Mouse (Mus musculus): ENCODE results near the gene St6gal1. TPM values are rescaled to one million over a fixed set of nuclear protein-coding genes. Genes with fewer than 3 reads are reported as not detected.
A peak's percentile ranks its signal among the peaks of the same experiment; 100 is the strongest.

The St6gal1 gene
- total and polyA plus RNA-seq, 2 experiments from 2014 or later, result 16.4 to 21.8 TPM

DNA sequence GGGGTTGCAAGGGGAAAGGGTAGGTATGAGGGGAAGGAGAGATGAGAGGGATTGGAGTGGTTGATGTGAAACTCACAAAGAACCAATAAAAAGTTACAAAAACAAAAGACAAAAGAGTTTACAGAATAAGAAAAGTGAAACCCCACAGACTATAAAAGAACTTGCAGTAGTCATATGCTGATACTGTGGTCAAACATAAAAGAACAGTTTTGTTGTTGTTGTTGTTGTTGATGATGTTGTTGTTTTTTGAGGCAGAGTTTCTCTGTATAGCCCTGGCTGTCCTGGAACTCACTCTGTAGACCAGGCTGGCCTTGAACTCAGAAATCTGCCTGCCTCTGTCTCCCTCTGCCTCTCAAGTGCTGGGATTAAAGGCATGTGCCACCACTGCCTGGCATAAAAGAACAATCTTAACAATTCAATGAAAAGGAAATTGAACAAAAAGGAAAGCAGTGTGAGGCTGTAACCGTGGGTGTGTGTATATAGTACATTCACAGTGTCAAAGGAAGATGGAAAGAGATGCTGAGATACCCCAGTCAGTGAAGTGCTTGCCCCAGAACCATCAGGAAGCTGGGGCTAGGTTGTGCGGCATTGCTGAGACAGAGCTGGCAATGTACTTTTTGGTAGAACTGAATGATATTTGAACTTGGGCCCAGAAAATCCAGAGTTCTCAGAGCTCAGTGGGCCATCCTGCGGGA, 155.1 kb downstream of the St6gal1 start:
- Histone ChIP-seq H3K4me2 (ENCODE audit: low read depth) (no peak overlapping the region), H3K4me1 (ENCODE audit: insufficient read depth) (no peaks in the 10 kb centered on the region), H3K9me3 (ENCODE audit: low read length) (no peaks in the 10 kb centered on the region), H3K27ac (ENCODE audit: low read depth, low read length) (no peak overlapping the region), H3K36me3 (ENCODE audit: insufficient read depth) (no peaks in the 10 kb centered on the region), H3K27me3 (ENCODE audit: insufficient read depth, low read length) (no peaks in the 10 kb centered on the region), H3K9ac (no peak overlapping the region), H3K4me3 (ENCODE audit: low read depth, low read length) (no peak overlapping the region)
- ATAC-seq (no peak), DNase-seq (no peak)
- WGBS, result 54% methylated on average over 3 of the region's 3 CpGs
- no peak for TF ChIP-seq CTCF (IDR thresholded peaks at IDR 0.05; ENCODE audit: low read depth)

DNA sequence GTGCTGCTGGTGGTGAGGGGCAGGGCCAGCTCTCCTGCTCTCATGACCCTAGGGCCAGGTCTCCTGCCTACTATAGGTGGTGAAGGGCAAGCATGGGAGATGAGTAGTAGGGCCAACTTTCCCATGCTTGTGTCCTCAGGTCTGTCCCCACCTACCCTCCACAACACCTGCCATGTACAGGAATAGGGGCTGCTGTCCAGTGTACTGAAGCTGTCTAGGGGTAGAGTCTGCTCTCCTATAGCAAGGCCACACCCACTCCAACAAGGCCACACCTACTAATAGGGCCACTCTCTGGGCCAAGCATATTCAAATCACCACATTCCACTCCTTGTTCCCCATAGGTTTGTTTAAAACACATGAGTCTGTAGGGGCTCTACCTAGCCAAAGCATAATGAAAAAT, 159.8 kb downstream of the St6gal1 start:
- no peak for TF ChIP-seq CTCF (IDR thresholded peaks at IDR 0.05; ENCODE audit: low read depth)
- no peak overlapping the region for H3K27ac ChIP-seq (ENCODE audit: low read depth, low read length)
- H3K4me3 ChIP-seq (ENCODE audit: low read depth, low read length), result no peak overlapping the region
- H3K9me3 ChIP-seq (ENCODE audit: low read length), result no peaks in the 10 kb centered on the region
- ATAC-seq, result no peak
- no peak overlapping the region for H3K9ac ChIP-seq
- H3K4me1 ChIP-seq (ENCODE audit: insufficient read depth), result no peaks in the 10 kb centered on the region
- no peaks in the 10 kb centered on the region for H3K27me3 ChIP-seq (ENCODE audit: insufficient read depth, low read length)
- no peak for DNase-seq
- H3K36me3 ChIP-seq (ENCODE audit: insufficient read depth), result no peaks in the 10 kb centered on the region
- H3K4me2 ChIP-seq (ENCODE audit: low read depth), result no peak overlapping the region

DNA sequence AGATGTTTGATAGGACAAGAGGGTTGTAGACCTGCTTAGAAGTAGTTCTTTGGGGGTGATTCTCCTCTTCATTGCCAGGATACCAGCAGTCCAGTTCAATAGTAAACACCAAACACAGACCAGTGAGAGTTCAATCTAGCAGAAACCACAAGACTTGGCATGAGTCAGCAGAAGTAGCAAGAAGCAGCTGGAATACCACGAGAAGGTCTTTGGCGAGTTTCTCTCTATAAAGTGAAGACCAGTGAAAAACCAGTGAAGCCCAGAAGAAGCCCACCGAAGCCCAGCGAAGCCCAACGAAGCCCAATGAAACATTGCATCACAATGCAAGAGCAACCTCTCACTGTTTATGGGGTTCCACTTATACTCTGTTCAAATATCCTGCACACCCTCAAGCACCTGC, 173.4 kb downstream of the St6gal1 start:
- H3K4me3 ChIP-seq (ENCODE audit: low read depth, low read length), result no peak overlapping the region
- no peaks in the 10 kb centered on the region for H3K4me1 ChIP-seq (ENCODE audit: insufficient read depth)
- H3K9ac ChIP-seq, result no peak overlapping the region
- no peaks in the 10 kb centered on the region for H3K36me3 ChIP-seq (ENCODE audit: insufficient read depth)
- ATAC-seq (no peak), DNase-seq (no peak)
- H3K27ac ChIP-seq (ENCODE audit: low read depth, low read length), result no peak overlapping the region
- H3K4me2 ChIP-seq (ENCODE audit: low read depth), result no peak overlapping the region
- no peak for TF ChIP-seq CTCF (IDR thresholded peaks at IDR 0.05; ENCODE audit: low read depth)
- no peaks in the 10 kb centered on the region for H3K27me3 ChIP-seq (ENCODE audit: insufficient read depth, low read length)
- H3K9me3 ChIP-seq (ENCODE audit: low read length), result no peaks in the 10 kb centered on the region
- 92% methylated on average over 5 of the region's 5 CpGs for WGBS

DNA sequence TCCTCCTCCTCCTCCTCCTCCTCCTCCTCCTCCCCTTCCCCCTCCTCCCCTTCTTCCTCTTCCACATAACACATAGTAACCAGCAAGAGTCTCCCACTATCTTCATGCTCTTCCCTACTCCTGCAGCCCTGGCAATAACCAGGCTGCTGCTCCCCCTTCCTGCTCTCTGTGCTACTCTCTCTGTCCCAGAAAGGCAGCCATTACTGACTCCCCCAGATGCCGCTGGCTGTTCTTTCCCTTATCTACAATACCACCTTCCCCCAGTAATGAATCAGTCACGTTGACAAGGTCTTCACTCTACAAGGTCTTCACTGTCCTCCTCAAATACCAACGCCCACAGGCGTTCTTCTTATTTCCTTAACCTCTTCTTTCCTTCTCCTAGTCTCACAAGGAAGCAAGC, 176.9 kb downstream of the St6gal1 start:
- Histone ChIP-seq H3K27me3 (ENCODE audit: insufficient read depth, low read length) (no peaks in the 10 kb centered on the region), H3K9me3 (ENCODE audit: low read length) (no peaks in the 10 kb centered on the region), H3K36me3 (ENCODE audit: insufficient read depth) (no peaks in the 10 kb centered on the region), H3K9ac (no peak overlapping the region), H3K4me3 (ENCODE audit: low read depth, low read length) (no peak overlapping the region), H3K27ac (ENCODE audit: low read depth, low read length) (no peak overlapping the region), H3K4me1 (ENCODE audit: insufficient read depth) (no peaks in the 10 kb centered on the region), H3K4me2 (ENCODE audit: low read depth) (no peak overlapping the region)
- DNase-seq (no peak), ATAC-seq (no peak)
- WGBS, result 71% methylated on average over 4 of the region's 4 CpGs
- no peak for TF ChIP-seq CTCF (IDR thresholded peaks at IDR 0.05; ENCODE audit: low read depth)

DNA sequence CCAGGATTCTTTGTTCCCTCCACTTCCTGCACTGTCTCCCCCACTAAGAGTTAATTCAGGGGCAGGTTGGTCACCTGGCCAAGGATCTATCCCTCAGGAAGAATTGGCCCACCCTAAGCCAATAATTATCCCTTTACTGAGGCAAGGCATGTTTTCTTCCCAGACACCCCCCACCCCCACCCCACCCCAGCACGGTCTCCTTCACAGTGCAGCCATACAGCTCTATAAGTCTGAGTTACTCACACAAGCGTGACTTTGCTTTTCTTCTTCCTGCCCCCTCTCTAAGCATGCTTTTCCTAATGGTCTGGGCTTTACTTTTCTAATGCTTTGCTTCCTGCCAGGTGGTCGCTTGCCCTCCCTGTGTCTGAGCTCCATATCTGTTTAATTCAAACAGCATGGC, 177.4 kb downstream of the St6gal1 start:
- no peak for TF ChIP-seq CTCF (IDR thresholded peaks at IDR 0.05; ENCODE audit: low read depth)
- Histone ChIP-seq H3K9ac (no peak overlapping the region), H3K27me3 (ENCODE audit: insufficient read depth, low read length) (no peaks in the 10 kb centered on the region), H3K4me2 (ENCODE audit: low read depth) (no peak overlapping the region), H3K36me3 (ENCODE audit: insufficient read depth) (no peaks in the 10 kb centered on the region), H3K4me3 (ENCODE audit: low read depth, low read length) (no peak overlapping the region), H3K9me3 (ENCODE audit: low read length) (no peaks in the 10 kb centered on the region), H3K27ac (ENCODE audit: low read depth, low read length) (no peak overlapping the region), H3K4me1 (ENCODE audit: insufficient read depth) (no peaks in the 10 kb centered on the region)
- DNase-seq (no peak), ATAC-seq (no peak)
- 63% methylated on average over 3 of the region's 3 CpGs for WGBS

DNA sequence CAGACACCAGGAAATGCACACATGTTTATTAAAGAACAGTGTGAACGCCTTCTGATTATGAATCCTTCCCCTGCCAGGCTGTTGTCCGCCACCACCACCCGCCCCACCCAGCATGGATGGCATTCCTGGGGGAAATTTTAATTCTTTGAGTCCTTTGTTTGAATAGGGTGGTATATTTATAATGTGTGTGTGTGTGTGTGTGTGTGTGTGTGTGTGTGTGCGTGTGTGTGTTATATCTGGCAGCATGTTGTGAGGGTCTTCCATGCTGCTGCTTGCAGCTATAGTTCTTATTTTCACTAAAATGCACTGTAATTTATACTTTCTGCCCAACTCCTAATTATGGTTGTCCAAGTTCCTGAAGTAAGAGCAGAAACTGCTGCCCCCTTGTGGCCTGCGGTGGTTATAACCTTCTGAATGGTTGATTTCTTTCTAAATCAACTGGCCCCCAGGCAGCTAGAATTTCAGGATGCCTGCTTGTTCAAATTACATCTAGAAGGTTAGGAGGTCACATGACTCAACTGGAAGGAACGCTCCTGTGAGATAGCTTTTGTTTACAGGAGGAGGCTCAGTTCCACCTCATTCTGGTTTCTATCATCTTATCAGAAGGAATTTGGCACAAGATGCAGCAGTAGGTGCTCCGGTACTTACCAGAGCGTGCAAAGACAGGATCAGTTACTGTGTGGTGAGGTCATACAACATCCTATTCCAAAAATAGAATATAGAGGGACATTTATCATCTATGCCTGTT, 178.6 kb downstream of the St6gal1 start:
- ATAC-seq, result peak; percentile 42; the same call in 1 of the 2 replicates
- no peak overlapping the region for H3K4me3 ChIP-seq (ENCODE audit: low read depth, low read length)
- WGBS, result 48% methylated on average over 8 of the region's 8 CpGs
- H3K27ac ChIP-seq (ENCODE audit: low read depth, low read length), result no peak overlapping the region
- peak; percentile 85 for DNase-seq
- no peaks in the 10 kb centered on the region for H3K36me3 ChIP-seq (ENCODE audit: insufficient read depth)
- peak; percentile 85 for TF ChIP-seq CTCF (IDR thresholded peaks at IDR 0.05; ENCODE audit: low read depth)
- H3K27me3 ChIP-seq (ENCODE audit: insufficient read depth, low read length), result no peaks in the 10 kb centered on the region
- no peaks in the 10 kb centered on the region for H3K4me1 ChIP-seq (ENCODE audit: insufficient read depth)
- H3K9me3 ChIP-seq (ENCODE audit: low read length), result no peaks in the 10 kb centered on the region
- H3K4me2 ChIP-seq (ENCODE audit: low read depth), result no peak overlapping the region
- no peak overlapping the region for H3K9ac ChIP-seq

Other genes starting within 250 kb of the St6gal1 start
- not detected in 2 replicates for gene Kng2, start 195.3 kb upstream of the St6gal1 start, total RNA-seq (2014; rRNA removed)
- gene Kng2, start 195.3 kb upstream of the St6gal1 start, polyA plus RNA-seq (2015; fragmentation: Nextera tagmentation; extraction: Ambion mirVana), result not detected in 2 replicates
- not detected in 2 replicates for gene Kng1, start 166.9 kb upstream of the St6gal1 start, total RNA-seq (2014; rRNA removed)
- not detected in 2 replicates for gene Kng1, start 166.9 kb upstream of the St6gal1 start, polyA plus RNA-seq (2015; fragmentation: Nextera tagmentation; extraction: Ambion mirVana)
- gene Eif4a2, start 117.3 kb upstream of the St6gal1 start, total RNA-seq (2014; rRNA removed), result 948 and 1,017 TPM in 2 replicates
- 311 and 313 TPM in 2 replicates for gene Eif4a2, start 117.3 kb upstream of the St6gal1 start, polyA plus RNA-seq (2015; fragmentation: Nextera tagmentation; extraction: Ambion mirVana)
- gene Rfc4, start 97.0 kb upstream of the St6gal1 start, total RNA-seq (2014; rRNA removed), result 19.3 and 20.4 TPM in 2 replicates
- gene Rfc4, start 97.0 kb upstream of the St6gal1 start, polyA plus RNA-seq (2015; fragmentation: Nextera tagmentation; extraction: Ambion mirVana), result 32.0 and 42.1 TPM in 2 replicates
- 0.46 and 0.52 TPM in 2 replicates for gene Adipoq, start 78.2 kb upstream of the St6gal1 start, total RNA-seq (2014; rRNA removed)
- not detected in 2 replicates for gene Adipoq, start 78.2 kb upstream of the St6gal1 start, polyA plus RNA-seq (2015; fragmentation: Nextera tagmentation; extraction: Ambion mirVana)
- gene Rtp1, start 204.4 kb downstream of the St6gal1 start, total RNA-seq (2014; rRNA removed), result 0.31 and 0.62 TPM in 2 replicates
- gene Rtp1, start 204.4 kb downstream of the St6gal1 start, polyA plus RNA-seq (2015; fragmentation: Nextera tagmentation; extraction: Ambion mirVana), result 0.21 and 0.22 TPM in 2 replicates

All from forebrain, postnatal 0 days (tissue).